8 mouse cellular contexts compared by ENCODE assay signal in genomic region chr10:80940320-80940987, GRCm38 (mm10). TPM values are rescaled to one million over a fixed set of nuclear protein-coding genes. Genes with fewer than 3 reads are reported as not detected.
DNase-seq lines count a peak whose midpoint lies in the region; ATAC-seq and TF ChIP-seq lines count a peak whose summit lies in the region.

No protein-coding gene starts in this region.

- 18% methylated on average over 8 of the region's 8 CpGs for WGBS in cerebellum, adult 2 months
- 36% methylated on average over 8 of the region's 8 CpGs for WGBS in embryonic facial prominence, embryonic 12.5 days
- WGBS in heart, embryonic 13.5 days, result 19% methylated on average over 8 of the region's 8 CpGs
- WGBS in kidney, embryonic 16.5 days, result 24% methylated on average over 8 of the region's 8 CpGs
- WGBS in macrophage (ENCODE audit: missing documents), result 25% methylated on average over 8 of the region's 8 CpGs

- no peak for TF ChIP-seq POLR2A in cerebellum, adult 2 months (IDR thresholded peaks at IDR 0.05; ENCODE audit: borderline replicate concordance, insufficient read depth, low read length)

- no peak for ATAC-seq in embryonic facial prominence, embryonic 12.5 days (ENCODE audit: insufficient number of reproducible peaks, insufficient read depth, low FRiP score, low TSS enrichment)
- ATAC-seq in heart, embryonic 13.5 days (ENCODE audit: extremely low read depth, insufficient number of reproducible peaks, low FRiP score, low TSS enrichment), result peak; percentile 44
- ATAC-seq in kidney, embryonic 16.5 days (ENCODE audit: low FRiP score, low TSS enrichment), result peak; percentile 39

- H3K9ac ChIP-seq in embryonic facial prominence, embryonic 12.5 days, result peak overlapping the region; percentile 37; the same call in 1 of the 2 replicates
- H3K9ac ChIP-seq in heart, embryonic 13.5 days, result peak overlapping the region; percentile 86
- H3K9ac ChIP-seq in kidney, embryonic 16.5 days (replicated peaks; ENCODE audit: low read length), result peak overlapping the region; percentile 56

- H3K27me3 ChIP-seq in cerebellum, adult 2 months (ENCODE audit: control insufficient read depth, insufficient read depth, low read length), result no peaks in the 10 kb centered on the region
- H3K27me3 ChIP-seq in embryonic facial prominence, embryonic 12.5 days, result 0 out of 2 replicates have a peak, but pooled peaks cover 7% of the 10 kb centered on the region
- H3K27me3 ChIP-seq in heart, embryonic 13.5 days (replicated peaks), result 0 out of 2 replicates have a peak, but pooled peaks cover 9% of the 10 kb centered on the region
- peaks cover 2% of the 10 kb centered on the region for H3K27me3 ChIP-seq in kidney, embryonic 16.5 days (ENCODE audit: insufficient read depth, low read length)

- peaks cover 34% of the 10 kb centered on the region for H3K4me1 ChIP-seq in cerebellum, adult 2 months (ENCODE audit: control insufficient read depth, insufficient read depth, low read length)
- peaks cover 58% of the 10 kb centered on the region for H3K4me1 ChIP-seq in embryonic facial prominence, embryonic 12.5 days
- peaks cover 83% of the 10 kb centered on the region for H3K4me1 ChIP-seq in heart, embryonic 13.5 days
- H3K4me1 ChIP-seq in kidney, embryonic 16.5 days (ENCODE audit: insufficient read depth, low read length), result peaks cover 61% of the 10 kb centered on the region

- no peaks in the 10 kb centered on the region for H3K9me3 ChIP-seq in embryonic facial prominence, embryonic 12.5 days
- no peaks in the 10 kb centered on the region for H3K9me3 ChIP-seq in heart, embryonic 13.5 days
- H3K9me3 ChIP-seq in kidney, embryonic 16.5 days (ENCODE audit: low read length), result no peaks in the 10 kb centered on the region

- peak overlapping the region; percentile 28 for H3K4me3 ChIP-seq in cerebellum, adult 2 months (replicated peaks; ENCODE audit: insufficient read depth, low read depth, low read length)
- H3K4me3 ChIP-seq in embryonic facial prominence, embryonic 12.5 days, result peak overlapping the region; percentile 39
- peak overlapping the region; percentile 42 for H3K4me3 ChIP-seq in heart, embryonic 13.5 days
- H3K4me3 ChIP-seq in kidney, embryonic 16.5 days (ENCODE audit: low read length), result peak overlapping the region; percentile 49; the same call in 1 of the 2 replicates
- no peak overlapping the region for H3K4me3 ChIP-seq in macrophage (ENCODE audit: inconsistent target)

- DNase-seq in cerebellum, adult 2 months, result peak; percentile 48 to 64
- DNase-seq in cerebellum, adult 9-10 months, result no peak
- no peak for DNase-seq in spleen, postnatal 10 days (ENCODE audit: low spot score in 2 of 2)
- DNase-seq in left cerebral cortex, adult 11 months (ENCODE audit: low spot score), result no peak

- H3K27ac ChIP-seq in cerebellum, adult 2 months (ENCODE audit: insufficient read depth, low read length), result no peak overlapping the region
- H3K27ac ChIP-seq in embryonic facial prominence, embryonic 12.5 days, result peak overlapping the region; percentile 90
- H3K27ac ChIP-seq in heart, embryonic 13.5 days (replicated peaks), result peak overlapping the region; percentile 99
- peak overlapping the region; percentile 85 for H3K27ac ChIP-seq in kidney, embryonic 16.5 days (ENCODE audit: low read length)
- peak overlapping the region; percentile 62 for H3K27ac ChIP-seq in macrophage

- H3K4me2 ChIP-seq in embryonic facial prominence, embryonic 12.5 days (replicated peaks), result peak overlapping the region; percentile 65
- H3K4me2 ChIP-seq in heart, embryonic 13.5 days, result peak overlapping the region; percentile 72
- peak overlapping the region; percentile 69 for H3K4me2 ChIP-seq in kidney, embryonic 16.5 days (replicated peaks; ENCODE audit: low read depth, low read length)

- H3K79me2 ChIP-seq in macrophage (ENCODE audit: inconsistent target), result no peaks in the 10 kb centered on the region

- no peaks in the 10 kb centered on the region for H3K36me3 ChIP-seq in embryonic facial prominence, embryonic 12.5 days
- no peaks in the 10 kb centered on the region for H3K36me3 ChIP-seq in heart, embryonic 13.5 days
- H3K36me3 ChIP-seq in kidney, embryonic 16.5 days (ENCODE audit: insufficient read depth, low read length), result no peaks in the 10 kb centered on the region
- no peaks in the 10 kb centered on the region for H3K36me3 ChIP-seq in macrophage (ENCODE audit: inconsistent target)

- no peak for TF ChIP-seq CTCF in cerebellum, adult 2 months (IDR thresholded peaks at IDR 0.05; ENCODE audit: borderline replicate concordance, insufficient read depth, low read depth, low read length)

RNA-seq across cellular contexts. Expression of gene Gadd45b, which starts 10.6 kb away (rescaled TPM):
- polyA plus RNA-seq in cerebellum, adult 2 months (2012; rRNA removed), result 30.6 and 33.3 TPM in 2 replicates
- 15.9 and 20.5 TPM in 2 replicates for polyA plus RNA-seq in embryonic facial prominence, embryonic 12.5 days (2016; fragmentation: Nextera tagmentation; extraction: Ambion mirVana)
- polyA plus RNA-seq in heart, embryonic 13.5 days (2015; fragmentation: Nextera tagmentation; extraction: Ambion mirVana), result 29.2 and 33.9 TPM in 2 replicates
- polyA plus RNA-seq in kidney, embryonic 16.5 days (2015; fragmentation: Nextera tagmentation; extraction: Ambion mirVana), result 22.3 and 24.1 TPM in 2 replicates
- 1,000 to 10,000 TPM in 1 of 26 experiments, 100 to 1,000 TPM in 25; 108 to 1,046 (median 613) TPM for total RNA-seq in macrophage (2018; cell fraction: chromatin; rRNA removed)
- total RNA-seq in macrophage (2018; cell fraction: cytosol; rRNA removed), result 100 to 1,000 TPM; 117 to 845 (median 491) TPM
- total RNA-seq in macrophage (2018; cell fraction: nucleus; rRNA removed), result 1,000 to 10,000 TPM in 14 of 26 experiments, 100 to 1,000 TPM in 12; 109 to 1,748 (median 1,022) TPM
- polyA plus RNA-seq in macrophage (2018), result 45.9 to 89.8 TPM (median 71.3 TPM) in 3 replicates

RNA-seq across cellular contexts. Expression of gene Lmnb2, which starts 22.4 kb away (rescaled TPM):
- 39.0 and 42.8 TPM in 2 replicates for polyA plus RNA-seq in cerebellum, adult 2 months (2012; rRNA removed)
- polyA plus RNA-seq in embryonic facial prominence, embryonic 12.5 days (2016; fragmentation: Nextera tagmentation; extraction: Ambion mirVana), result 70.3 TPM in 2 replicates
- 24.8 and 26.7 TPM in 2 replicates for polyA plus RNA-seq in heart, embryonic 13.5 days (2015; fragmentation: Nextera tagmentation; extraction: Ambion mirVana)
- polyA plus RNA-seq in kidney, embryonic 16.5 days (2015; fragmentation: Nextera tagmentation; extraction: Ambion mirVana), result 61.8 and 62.4 TPM in 2 replicates
- total RNA-seq in macrophage (2018; cell fraction: chromatin; rRNA removed), result 10 to 100 TPM in 19 of 26 experiments, 1 to 10 TPM in 7; 5.1 to 30.1 (median 12.9) TPM
- 1 to 10 TPM; 4.0 to 9.6 (median 7.0) TPM for total RNA-seq in macrophage (2018; cell fraction: cytosol; rRNA removed)
- total RNA-seq in macrophage (2018; cell fraction: nucleus; rRNA removed), result 10 to 100 TPM in 10 of 26 experiments, 1 to 10 TPM in 16; 4.9 to 32.4 (median 8.3) TPM
- polyA plus RNA-seq in macrophage (2018), result 6.2 to 17.4 TPM (median 7.2 TPM) in 3 replicates

RNA-seq across cellular contexts. Expression of gene Timm13, which starts 39.7 kb away (rescaled TPM):
- polyA plus RNA-seq in cerebellum, adult 2 months (2012; rRNA removed), result 208 and 217 TPM in 2 replicates
- 308 and 322 TPM in 2 replicates for polyA plus RNA-seq in embryonic facial prominence, embryonic 12.5 days (2016; fragmentation: Nextera tagmentation; extraction: Ambion mirVana)
- polyA plus RNA-seq in heart, embryonic 13.5 days (2015; fragmentation: Nextera tagmentation; extraction: Ambion mirVana), result 285 and 314 TPM in 2 replicates
- polyA plus RNA-seq in kidney, embryonic 16.5 days (2015; fragmentation: Nextera tagmentation; extraction: Ambion mirVana), result 361 and 376 TPM in 2 replicates
- total RNA-seq in macrophage (2018; cell fraction: chromatin; rRNA removed), result 10 to 100 TPM in 23 of 26 experiments, 1 to 10 TPM in 3; 5.7 to 41.2 (median 21.0) TPM
- 100 to 1,000 TPM in 1 of 26 experiments, 10 to 100 TPM in 25; 56.5 to 101 (median 78.3) TPM for total RNA-seq in macrophage (2018; cell fraction: cytosol; rRNA removed)
- total RNA-seq in macrophage (2018; cell fraction: nucleus; rRNA removed), result 10 to 100 TPM; 14.0 to 62.1 (median 35.5) TPM
- polyA plus RNA-seq in macrophage (2018), result 25.5 to 160 TPM (median 109 TPM) in 3 replicates

Comparison
In these comparisons a context has a peak if more than half of its experiments do, and no peak if none do; other contexts are left out.
1. DNase-seq: peak in cerebellum, adult 2 months (2 of 2); none in cerebellum, adult 9-10 months (single experiment), spleen, postnatal 10 days (0 of 2) and left cerebral cortex, adult 11 months (single experiment).
2. Peak in every context shown above with its lines, with median percentiles within 50 percentile points of each other: H3K4me2 ChIP-seq and H3K9ac ChIP-seq.